Mouse (Mus musculus): ENCODE measurements at regions not wholly inside any gene's neighbourhood (a gene's known extent, or its start where the extent isn't known, plus 50 kb on each side); places are given as distances from the start of the nearest gene placed in this dataset.

DNA sequence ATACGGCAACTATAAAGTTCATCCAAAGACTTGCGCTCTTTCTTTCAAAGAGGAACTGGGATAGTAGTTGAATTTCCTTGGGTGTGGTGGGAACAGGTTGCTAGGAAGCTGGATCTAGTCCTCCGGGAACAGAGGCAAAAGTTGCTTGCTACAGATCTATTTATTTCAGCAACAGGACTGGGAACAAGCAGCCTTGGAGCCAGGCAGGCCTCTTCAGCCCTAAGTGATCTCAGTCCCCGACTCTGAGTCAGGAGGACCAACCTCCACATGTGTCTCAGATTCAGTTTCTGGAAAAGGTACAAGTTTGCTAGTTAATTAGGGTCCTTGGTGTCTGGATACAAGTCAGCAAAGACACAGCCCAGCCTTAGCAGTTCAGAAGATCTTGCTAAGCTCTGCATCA lies 180.2 kb downstream of the Efcab1 start:
- no peak for TF ChIP-seq CTCF (IDR thresholded peaks at IDR 0.05)
- no peak for TF ChIP-seq EP300 (IDR thresholded peaks at IDR 0.05)
